Mouse (Mus musculus): ENCODE measurements around the gene Tgfa. TPM values are rescaled to one million over a fixed set of nuclear protein-coding genes. Genes with fewer than 3 reads are reported as not detected.

The Tgfa gene
- polyA plus RNA-seq, 1 experiment from 2014 or later: 1.7 TPM

- 75% methylated on average over 1 of the region's 1 CpGs for WGBS
- Histone ChIP-seq H3K4me1 (ENCODE audit: control insufficient read depth, insufficient read depth, low read length) (no peaks in the 10 kb centered on the region), H3K27me3 (ENCODE audit: control insufficient read depth, insufficient read depth, low read length) (no peaks in the 10 kb centered on the region; the same call in 1 of the 2 replicates), H3K9ac (ENCODE audit: low read length) (no peak overlapping the region), H3K4me2 (no peak overlapping the region), H3K27ac (ENCODE audit: low read depth, low read length) (no peak overlapping the region), H3K36me3 (ENCODE audit: control insufficient read depth, insufficient read depth, low read length) (no peaks in the 10 kb centered on the region), H3K4me3 (ENCODE audit: low read depth, low read length) (no peak overlapping the region), H3K9me3 (ENCODE audit: control insufficient read depth, low read length) (no peaks in the 10 kb centered on the region)
- DNase-seq (ENCODE audit: low spot score, missing footprints): no peak
- ATAC-seq (ENCODE audit: low FRiP score): no peak
These were observed 122.0 kb downstream of the Tgfa start for GRCm38 (mm10) chr6:86317066-86317465.

GRCm38 (mm10) chr6:86318855-86319254 lies 123.8 kb downstream of the Tgfa start:
- Histone ChIP-seq H3K36me3 (ENCODE audit: control insufficient read depth, insufficient read depth, low read length) (no peaks in the 10 kb centered on the region), H3K27ac (ENCODE audit: low read depth, low read length) (no peak overlapping the region), H3K27me3 (ENCODE audit: control insufficient read depth, insufficient read depth, low read length) (no peaks in the 10 kb centered on the region; the same call in 1 of the 2 replicates), H3K9me3 (ENCODE audit: control insufficient read depth, low read length) (no peaks in the 10 kb centered on the region), H3K4me1 (ENCODE audit: control insufficient read depth, insufficient read depth, low read length) (no peaks in the 10 kb centered on the region), H3K4me3 (ENCODE audit: low read depth, low read length) (no peak overlapping the region), H3K9ac (ENCODE audit: low read length) (no peak overlapping the region), H3K4me2 (no peak overlapping the region)
- no peak for ATAC-seq (ENCODE audit: low FRiP score)
- no peak for DNase-seq (ENCODE audit: low spot score, missing footprints)
- WGBS: 84% methylated on average over 4 of the region's 4 CpGs

GRCm38 (mm10) chr6:86322031-86322563 lies 127.1 kb downstream of the Tgfa start:
- H3K36me3 ChIP-seq (ENCODE audit: control insufficient read depth, insufficient read depth, low read length): no peaks in the 10 kb centered on the region
- H3K4me2 ChIP-seq: no peak overlapping the region
- H3K27ac ChIP-seq (ENCODE audit: low read depth, low read length): no peak overlapping the region
- no peaks in the 10 kb centered on the region; the same call in 1 of the 2 replicates for H3K27me3 ChIP-seq (ENCODE audit: control insufficient read depth, insufficient read depth, low read length)
- no peak overlapping the region for H3K4me3 ChIP-seq (ENCODE audit: low read depth, low read length)
- H3K9me3 ChIP-seq (ENCODE audit: control insufficient read depth, low read length): no peaks in the 10 kb centered on the region
- no peaks in the 10 kb centered on the region for H3K4me1 ChIP-seq (ENCODE audit: control insufficient read depth, insufficient read depth, low read length)
- DNase-seq (ENCODE audit: low spot score, missing footprints): no peak
- no peak for ATAC-seq (ENCODE audit: low FRiP score)
- no peak overlapping the region for H3K9ac ChIP-seq (ENCODE audit: low read length)
- 81% methylated on average over 5 of the region's 5 CpGs for WGBS

- Histone ChIP-seq H3K9ac (ENCODE audit: low read length) (no peak overlapping the region), H3K27ac (ENCODE audit: low read depth, low read length) (no peak overlapping the region), H3K4me3 (ENCODE audit: low read depth, low read length) (no peak overlapping the region), H3K9me3 (ENCODE audit: control insufficient read depth, low read length) (no peaks in the 10 kb centered on the region), H3K4me2 (no peak overlapping the region), H3K36me3 (ENCODE audit: control insufficient read depth, insufficient read depth, low read length) (no peaks in the 10 kb centered on the region), H3K27me3 (ENCODE audit: control insufficient read depth, insufficient read depth, low read length) (no peaks in the 10 kb centered on the region; the same call in 1 of the 2 replicates), H3K4me1 (ENCODE audit: control insufficient read depth, insufficient read depth, low read length) (no peaks in the 10 kb centered on the region)
- DNase-seq (ENCODE audit: low spot score, missing footprints): no peak
- WGBS: 91% methylated on average over 9 of the region's 9 CpGs
- ATAC-seq (ENCODE audit: low FRiP score): no peak
These were observed 128.0 kb downstream of the Tgfa start for GRCm38 (mm10) chr6:86322991-86323390.

- ATAC-seq (ENCODE audit: low FRiP score) (no peak), DNase-seq (ENCODE audit: low spot score, missing footprints) (no peak)
- no peak overlapping the region for H3K9ac ChIP-seq (ENCODE audit: low read length)
- 84% methylated on average over 3 of the region's 3 CpGs for WGBS
- no peak overlapping the region for H3K4me3 ChIP-seq (ENCODE audit: low read depth, low read length)
- no peaks in the 10 kb centered on the region for H3K4me1 ChIP-seq (ENCODE audit: control insufficient read depth, insufficient read depth, low read length)
- H3K36me3 ChIP-seq (ENCODE audit: control insufficient read depth, insufficient read depth, low read length): no peaks in the 10 kb centered on the region
- no peaks in the 10 kb centered on the region for H3K27me3 ChIP-seq (ENCODE audit: control insufficient read depth, insufficient read depth, low read length)
- no peak overlapping the region for H3K4me2 ChIP-seq
- H3K27ac ChIP-seq (ENCODE audit: low read depth, low read length): no peak overlapping the region
- H3K9me3 ChIP-seq (ENCODE audit: control insufficient read depth, low read length): no peaks in the 10 kb centered on the region
These were observed 129.4 kb downstream of the Tgfa start for GRCm38 (mm10) chr6:86324400-86324799.

Other genes starting within 250 kb of the Tgfa start
- 40.3 and 42.6 TPM in 2 replicates for gene Dusp11, start 233.6 kb upstream of the Tgfa start, polyA plus RNA-seq (2014; fragmentation: Nextera tagmentation; extraction: Ambion mirVana)
- not detected in 2 replicates for gene Figla, start 179.1 kb upstream of the Tgfa start, polyA plus RNA-seq (2014; fragmentation: Nextera tagmentation; extraction: Ambion mirVana)
- gene Add2, start 166.5 kb upstream of the Tgfa start, polyA plus RNA-seq (2014; fragmentation: Nextera tagmentation; extraction: Ambion mirVana): 57.8 and 64.5 TPM in 2 replicates
- gene Fam136a, start 170.4 kb downstream of the Tgfa start, polyA plus RNA-seq (2014; fragmentation: Nextera tagmentation; extraction: Ambion mirVana): 147 and 152 TPM in 2 replicates
- 658 and 748 TPM in 2 replicates for gene Snrpg, start 176.1 kb downstream of the Tgfa start, polyA plus RNA-seq (2014; fragmentation: Nextera tagmentation; extraction: Ambion mirVana)
- gene Pcyox1, start 201.9 kb downstream of the Tgfa start, polyA plus RNA-seq (2014; fragmentation: Nextera tagmentation; extraction: Ambion mirVana): 107 and 119 TPM in 2 replicates
- gene Tia1, start 209.0 kb downstream of the Tgfa start, polyA plus RNA-seq (2014; fragmentation: Nextera tagmentation; extraction: Ambion mirVana): 241 and 255 TPM in 2 replicates
- gene Gm44790, start 231.4 kb downstream of the Tgfa start, polyA plus RNA-seq (2014; fragmentation: Nextera tagmentation; extraction: Ambion mirVana): not detected in 2 replicates
- 23.6 and 26.4 TPM in 2 replicates for gene C87436, start 243.2 kb downstream of the Tgfa start, polyA plus RNA-seq (2014; fragmentation: Nextera tagmentation; extraction: Ambion mirVana)